Mouse (Mus musculus): ENCODE measurements at regions not wholly inside any gene's neighbourhood (a gene's known extent, or its start where the extent isn't known, plus 50 kb on each side); places are given as distances from the start of the nearest gene placed in this dataset.

DNA sequence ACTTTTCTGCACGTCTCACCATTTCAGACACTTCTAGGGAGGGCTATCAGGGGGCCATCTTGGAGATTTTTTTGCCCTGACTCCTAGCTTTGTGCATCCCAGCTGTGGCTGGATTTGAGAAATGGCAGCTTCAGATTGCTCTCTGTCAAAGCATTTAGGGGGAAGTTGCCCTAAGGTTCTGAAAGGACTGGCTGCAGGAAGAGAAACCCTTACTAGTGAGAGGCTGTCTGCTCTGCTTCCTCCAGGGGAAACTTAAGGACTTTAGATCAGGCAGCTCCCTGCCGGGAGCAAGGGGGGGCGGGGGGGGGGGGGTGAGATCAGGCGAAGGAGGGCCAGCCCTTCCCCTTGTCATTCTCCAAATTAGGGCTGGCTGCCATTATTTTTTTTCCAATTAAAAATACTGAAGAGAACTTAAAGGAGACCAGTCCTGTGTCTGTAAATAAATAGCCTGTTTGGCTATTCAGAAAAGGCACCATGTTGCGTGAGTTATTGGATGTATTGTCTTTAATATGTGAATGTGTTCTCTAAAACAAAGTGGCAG, 141.7 kb upstream of the Tbl1xr1 start:
- Histone ChIP-seq H3K4me2 (replicated peaks; ENCODE audit: low read depth) (peak overlapping the region; percentile 53), H3K9ac (ENCODE audit: low read length) (no peak overlapping the region), H3K27ac (replicated peaks) (peak overlapping the region; percentile 79), H3K9me3 (ENCODE audit: control insufficient read depth, low read length) (no peaks in the 10 kb centered on the region), H3K27me3 (ENCODE audit: control insufficient read depth, insufficient read depth, low read length) (no peaks in the 10 kb centered on the region), H3K36me3 (ENCODE audit: control insufficient read depth, insufficient read depth, low read length) (no peaks in the 10 kb centered on the region), H3K4me3 (ENCODE audit: low read depth, low read length) (peak overlapping the region; percentile 31), H3K4me1 (replicated peaks; ENCODE audit: control insufficient read depth, insufficient read depth) (peaks cover 4% of the 10 kb centered on the region; the same call in 1 of the 2 replicates)
- DNase-seq (ENCODE audit: low spot score): peak; percentile 33
- 26% methylated on average over 5 of the region's 5 CpGs for WGBS
- ATAC-seq (ENCODE audit: low FRiP score, low TSS enrichment): no peak
- TF ChIP-seq CTCF (IDR thresholded peaks at IDR 0.05; ENCODE audit: low read depth): no peak
- no peak for TF ChIP-seq EP300 (optimal IDR thresholded peaks at IDR 0.05)

DNA sequence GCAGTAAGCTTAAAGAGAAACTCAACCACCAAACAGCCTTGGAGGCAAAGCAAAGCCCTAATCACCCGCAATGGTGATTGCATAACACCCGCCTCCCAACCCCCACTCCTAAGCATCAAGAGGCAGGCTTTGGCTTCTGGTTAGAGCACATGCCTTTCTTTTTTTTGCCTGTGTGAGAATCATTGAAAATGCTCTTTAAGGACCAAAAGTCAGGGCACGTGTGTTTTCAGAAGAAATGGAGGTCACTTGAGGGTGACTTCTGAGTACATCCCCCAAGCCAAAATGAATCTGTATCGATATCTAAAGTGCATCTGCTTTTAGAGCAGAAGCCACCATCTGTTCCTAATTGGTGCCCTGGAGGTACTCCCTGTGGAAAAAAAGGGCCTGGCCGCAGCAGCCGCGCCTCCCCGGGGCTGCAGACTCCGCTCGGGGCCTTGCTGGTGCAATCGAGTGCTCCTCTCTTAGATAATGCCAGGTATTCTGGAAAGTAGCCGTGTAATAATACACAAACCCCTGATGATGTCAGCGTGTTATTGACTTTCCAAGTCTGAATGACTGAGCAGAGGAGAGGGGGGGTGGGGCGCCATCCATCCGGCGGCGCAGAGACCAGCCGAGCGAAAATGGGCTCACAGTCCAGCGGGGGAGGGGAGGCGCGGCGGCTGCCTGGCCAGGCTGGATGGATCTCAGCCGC, 140.7 kb upstream of the Tbl1xr1 start:
- peak; percentile 97 for ATAC-seq (ENCODE audit: low FRiP score, low TSS enrichment)
- DNase-seq (ENCODE audit: low spot score): peak; percentile 95
- peak overlapping the region; percentile 53 for H3K4me2 ChIP-seq (replicated peaks; ENCODE audit: low read depth)
- peak overlapping the region; percentile 32; the same call in 1 of the 2 replicates for H3K9ac ChIP-seq (ENCODE audit: low read length)
- WGBS: under 1% methylated on average over 24 of the region's 24 CpGs
- peak overlapping the region; percentile 79 for H3K27ac ChIP-seq (replicated peaks)
- no peaks in the 10 kb centered on the region for H3K36me3 ChIP-seq (ENCODE audit: control insufficient read depth, insufficient read depth, low read length)
- H3K4me3 ChIP-seq (ENCODE audit: low read depth, low read length): peak overlapping the region; percentile 31
- TF ChIP-seq EP300 (optimal IDR thresholded peaks at IDR 0.05) (peak; percentile 97), CTCF (IDR thresholded peaks at IDR 0.05; ENCODE audit: low read depth) (peak; percentile 32)
- peaks cover 4% of the 10 kb centered on the region; the same call in 1 of the 2 replicates for H3K4me1 ChIP-seq (replicated peaks; ENCODE audit: control insufficient read depth, insufficient read depth)
- H3K9me3 ChIP-seq (ENCODE audit: control insufficient read depth, low read length): no peaks in the 10 kb centered on the region
- no peaks in the 10 kb centered on the region for H3K27me3 ChIP-seq (ENCODE audit: control insufficient read depth, insufficient read depth, low read length)

DNA sequence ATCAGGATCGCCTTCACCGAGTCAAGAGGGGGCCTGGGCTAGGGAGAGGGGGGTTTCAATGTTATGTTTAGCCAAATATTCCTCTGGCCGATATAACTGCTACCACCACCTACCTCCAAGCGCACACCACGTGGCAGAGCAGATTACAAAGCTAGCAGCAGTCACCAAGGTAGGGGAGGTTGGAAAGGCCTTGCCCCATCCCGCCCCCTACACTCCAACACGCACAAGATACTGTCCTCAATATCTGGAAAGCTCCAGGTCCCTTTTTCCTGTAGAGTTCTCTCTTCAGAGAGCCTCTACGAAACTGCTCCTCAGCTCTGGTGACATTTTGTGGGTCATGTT, 140.2 kb upstream of the Tbl1xr1 start:
- H3K36me3 ChIP-seq (ENCODE audit: control insufficient read depth, insufficient read depth, low read length): no peaks in the 10 kb centered on the region
- H3K9ac ChIP-seq (ENCODE audit: low read length): peak overlapping the region; percentile 18; the same call in 1 of the 2 replicates
- peaks cover 4% of the 10 kb centered on the region; the same call in 1 of the 2 replicates for H3K4me1 ChIP-seq (replicated peaks; ENCODE audit: control insufficient read depth, insufficient read depth)
- TF ChIP-seq EP300 (optimal IDR thresholded peaks at IDR 0.05) (no peak), CTCF (IDR thresholded peaks at IDR 0.05; ENCODE audit: low read depth) (no peak)
- H3K9me3 ChIP-seq (ENCODE audit: control insufficient read depth, low read length): no peaks in the 10 kb centered on the region
- H3K4me2 ChIP-seq (replicated peaks; ENCODE audit: low read depth): peak overlapping the region; percentile 53
- no peak for DNase-seq (ENCODE audit: low spot score)
- peak; percentile 63 for ATAC-seq (ENCODE audit: low FRiP score, low TSS enrichment)
- 0 out of 2 replicates have a peak overlapping the region, but pooled peaks have one; percentile 30 for H3K27ac ChIP-seq (replicated peaks)
- H3K27me3 ChIP-seq (ENCODE audit: control insufficient read depth, insufficient read depth, low read length): no peaks in the 10 kb centered on the region
- 10% methylated on average over 8 of the region's 8 CpGs for WGBS
- H3K4me3 ChIP-seq (ENCODE audit: low read depth, low read length): peak overlapping the region; percentile 21; the same call in 1 of the 2 replicates

DNA sequence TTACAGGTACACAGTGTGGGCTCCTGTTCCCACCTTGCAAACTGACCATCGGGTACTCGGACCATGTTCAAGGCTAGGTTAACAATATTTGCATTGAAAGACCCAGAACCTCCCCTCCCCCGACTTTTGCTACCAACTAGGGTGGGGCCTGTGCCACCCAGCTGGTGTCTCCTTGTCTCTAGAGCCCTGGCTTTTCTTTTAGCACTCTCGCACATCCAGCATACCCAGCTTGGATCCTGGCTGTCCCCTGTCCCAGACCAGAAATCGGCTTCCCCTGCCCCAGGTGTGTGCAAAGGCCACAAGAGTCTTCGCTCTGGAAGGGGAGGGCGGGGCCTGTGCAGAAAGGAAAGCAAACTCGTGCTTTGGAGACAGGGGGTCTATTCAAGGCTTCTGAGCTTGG, 139.8 kb upstream of the Tbl1xr1 start:
- WGBS: 24% methylated on average over 8 of the region's 8 CpGs

DNA sequence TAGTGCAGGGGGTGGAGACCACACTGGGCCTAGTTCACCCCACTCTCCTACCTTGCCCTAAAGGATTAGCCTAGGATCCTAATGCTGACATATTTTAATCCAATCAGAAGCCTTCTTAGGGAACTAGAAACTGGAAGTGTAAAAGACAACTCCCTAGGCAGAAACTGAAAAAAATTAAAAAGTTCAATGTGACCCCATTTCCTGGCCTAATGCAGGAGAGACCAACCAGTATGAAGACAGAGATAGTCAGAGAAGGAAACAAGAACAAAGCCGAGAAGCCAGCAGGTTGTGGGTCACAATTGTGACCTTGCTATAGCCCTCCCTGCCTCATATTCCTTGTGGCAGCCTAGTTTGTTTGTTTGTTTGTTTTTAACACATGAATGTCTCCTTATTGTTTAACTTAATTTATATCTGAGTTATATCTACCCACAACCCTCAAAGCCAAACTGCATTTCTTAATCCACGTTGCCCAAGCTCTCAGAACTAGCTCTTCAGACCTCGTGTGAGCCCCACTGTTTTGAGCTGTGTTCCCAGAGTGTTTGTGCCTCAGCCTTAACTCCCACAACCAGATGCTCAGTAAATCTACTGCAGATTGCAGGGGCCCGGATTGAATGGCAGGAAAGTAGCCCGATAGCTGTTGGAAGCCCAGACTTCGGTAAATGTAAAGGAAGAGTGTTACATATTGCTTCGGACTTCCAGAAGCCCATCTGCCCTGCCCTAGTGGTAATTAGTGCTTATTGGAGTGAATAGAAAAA, 139.0 kb upstream of the Tbl1xr1 start:
- Histone ChIP-seq H3K36me3 (ENCODE audit: control insufficient read depth, insufficient read depth, low read length) (no peaks in the 10 kb centered on the region), H3K4me2 (replicated peaks; ENCODE audit: low read depth) (no peak overlapping the region), H3K4me3 (ENCODE audit: low read depth, low read length) (no peak overlapping the region), H3K4me1 (replicated peaks; ENCODE audit: control insufficient read depth, insufficient read depth) (peaks cover 4% of the 10 kb centered on the region; the same call in 1 of the 2 replicates), H3K9ac (ENCODE audit: low read length) (no peak overlapping the region), H3K9me3 (ENCODE audit: control insufficient read depth, low read length) (no peaks in the 10 kb centered on the region), H3K27ac (replicated peaks) (peak overlapping the region; percentile 70), H3K27me3 (ENCODE audit: control insufficient read depth, insufficient read depth, low read length) (no peaks in the 10 kb centered on the region)
- DNase-seq (ENCODE audit: low spot score) (no peak), ATAC-seq (ENCODE audit: low FRiP score, low TSS enrichment) (no peak)
- 48% methylated on average over 7 of the region's 7 CpGs for WGBS
- TF ChIP-seq CTCF (IDR thresholded peaks at IDR 0.05; ENCODE audit: low read depth) (no peak), EP300 (optimal IDR thresholded peaks at IDR 0.05) (no peak)

More for the DNA sequence above, 139.8 kb upstream of the Tbl1xr1 start:
- no peaks in the 10 kb centered on the region for H3K27me3 ChIP-seq (ENCODE audit: control insufficient read depth, insufficient read depth, low read length)
- H3K4me1 ChIP-seq (replicated peaks; ENCODE audit: control insufficient read depth, insufficient read depth): peaks cover 4% of the 10 kb centered on the region; the same call in 1 of the 2 replicates
- ATAC-seq (ENCODE audit: low FRiP score, low TSS enrichment) (peak; percentile 3; the same call in 1 of the 2 replicates), DNase-seq (ENCODE audit: low spot score) (peak; percentile 37)
- peak overlapping the region; percentile 30; the same call in 1 of the 2 replicates for H3K27ac ChIP-seq (replicated peaks)
- TF ChIP-seq EP300 (optimal IDR thresholded peaks at IDR 0.05): no peak
- no peak for TF ChIP-seq CTCF (IDR thresholded peaks at IDR 0.05; ENCODE audit: low read depth)
- no peaks in the 10 kb centered on the region for H3K9me3 ChIP-seq (ENCODE audit: control insufficient read depth, low read length)
- peak overlapping the region; percentile 18; the same call in 1 of the 2 replicates for H3K9ac ChIP-seq (ENCODE audit: low read length)
- H3K4me3 ChIP-seq (ENCODE audit: low read depth, low read length): peak overlapping the region; percentile 21; the same call in 1 of the 2 replicates
- no peaks in the 10 kb centered on the region for H3K36me3 ChIP-seq (ENCODE audit: control insufficient read depth, insufficient read depth, low read length)
- H3K4me2 ChIP-seq (replicated peaks; ENCODE audit: low read depth): peak overlapping the region; percentile 53
